Mouse (Mus musculus): ENCODE measurements at regions not wholly inside any gene's neighbourhood (a gene's known extent, or its start where the extent isn't known, plus 50 kb on each side); places are given as distances from the start of the nearest gene placed in this dataset.
"Not testable (repeated sequence)": the region's sequence is repeated elsewhere in the genome, so short reads cannot be mapped to it uniquely, and the experiment has no call there.

DNA sequence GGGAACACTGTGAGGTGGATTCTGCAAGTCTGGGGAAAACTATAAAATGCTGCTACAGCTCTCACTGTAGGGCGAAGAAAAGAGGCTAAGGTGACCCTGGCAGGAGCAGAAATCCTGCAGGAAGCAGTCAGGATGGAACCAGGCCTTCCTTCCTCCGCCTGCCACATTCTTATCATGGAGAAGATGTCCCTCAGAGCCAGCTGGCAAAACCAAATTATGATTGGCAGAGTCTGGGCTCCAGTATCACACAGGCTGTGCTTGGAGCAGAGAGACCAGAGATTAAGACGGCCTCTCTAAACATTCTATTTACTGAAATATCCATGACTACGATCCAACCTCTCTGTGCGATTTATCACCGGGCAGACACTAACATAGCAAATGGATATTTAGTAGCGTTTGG, 92.2 kb upstream of the Max start:
- no peak for DNase-seq

DNA sequence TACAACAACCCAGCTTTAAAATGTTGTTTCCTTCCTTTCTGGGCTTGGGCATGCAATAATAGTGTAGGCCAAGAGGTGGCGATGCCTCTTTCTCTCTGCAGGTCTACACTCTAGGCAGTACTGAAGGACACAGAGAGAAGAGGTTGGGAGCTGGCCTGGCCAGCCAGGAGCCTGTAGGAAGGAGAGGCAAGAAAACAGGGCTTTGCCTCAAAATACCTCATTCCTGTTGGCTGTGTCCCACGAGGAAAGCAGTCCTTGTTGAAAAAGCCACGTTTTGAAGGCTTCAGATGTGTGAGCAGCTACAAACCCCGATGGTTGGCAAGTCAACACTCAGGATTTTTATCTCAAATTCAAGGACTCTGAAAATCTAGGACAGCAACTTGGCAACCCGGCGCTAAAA, 90.9 kb upstream of the Max start:
- DNase-seq, result peak; percentile 49

DNA sequence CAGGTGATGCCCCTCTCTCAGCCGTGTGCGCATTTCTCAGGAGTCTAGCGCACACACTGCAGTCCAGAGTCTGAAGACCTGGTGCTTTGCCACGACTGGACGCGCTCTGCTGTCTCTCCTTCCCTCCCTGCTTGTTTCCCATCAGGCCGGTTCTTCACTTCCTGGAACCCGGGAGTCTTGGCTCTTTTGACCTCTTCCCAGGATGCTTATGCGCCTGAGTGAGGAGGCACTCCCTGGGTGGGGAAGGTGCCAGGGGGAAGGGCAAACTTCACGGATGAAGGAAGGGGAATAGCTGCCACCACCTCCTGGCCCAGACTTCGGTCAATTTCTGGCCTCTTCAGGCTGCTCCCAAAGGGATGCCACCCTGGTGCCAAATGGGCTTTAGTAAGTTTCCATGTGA, 86.4 kb upstream of the Max start:
- DNase-seq, result no peak

GRCm38 (mm10) chr12:77047273-77047672, 85.3 kb upstream of the Max start:
- no peak for DNase-seq

DNA sequence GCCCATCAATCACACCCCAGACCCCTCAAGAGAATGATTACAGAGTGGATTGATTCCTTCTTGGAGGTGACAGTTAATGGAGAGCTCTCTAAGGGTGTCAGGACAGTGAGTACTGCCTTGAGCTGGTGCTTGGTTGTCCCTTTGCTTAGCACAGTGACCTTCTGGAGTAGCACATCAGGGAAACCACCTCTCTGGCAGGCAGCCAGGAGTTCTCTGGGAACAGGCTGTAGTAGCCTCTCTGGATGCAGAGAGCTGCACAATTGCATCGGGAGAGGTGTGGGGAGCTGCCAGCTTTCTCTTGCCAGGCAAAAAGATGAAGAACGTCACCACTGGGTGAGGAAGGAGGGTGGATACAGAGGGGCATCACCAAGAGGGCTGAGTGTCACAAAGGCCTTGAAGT, 84.0 kb upstream of the Max start:
- no peak for DNase-seq

DNA sequence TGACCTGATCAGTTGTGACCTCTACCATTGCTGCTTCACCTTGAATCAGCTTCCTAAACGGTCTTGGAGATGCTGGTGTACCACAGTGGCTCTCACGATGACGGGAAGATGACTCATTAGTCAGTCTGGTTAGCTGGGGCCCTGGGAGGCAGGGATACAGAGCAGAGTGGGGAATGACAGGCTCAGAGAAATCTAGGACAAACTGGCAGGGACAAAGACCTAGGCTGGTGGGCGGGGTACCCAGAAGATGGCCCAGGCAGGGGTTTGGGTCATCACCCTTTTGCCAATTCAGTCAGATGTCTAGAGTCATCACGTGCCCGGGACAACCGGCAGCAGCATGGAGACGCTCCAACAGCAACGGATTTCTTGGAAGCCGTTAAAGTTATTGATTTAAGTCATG, 83.4 kb upstream of the Max start:
- no peak for DNase-seq

- no peak for DNase-seq
Measured at GRCm38 (mm10) chr12:77042356-77042755, 80.4 kb upstream of the Max start.

- DNase-seq, result peak; percentile 60
Measured at GRCm38 (mm10) chr12:77041141-77041540, 79.1 kb upstream of the Max start.

DNA sequence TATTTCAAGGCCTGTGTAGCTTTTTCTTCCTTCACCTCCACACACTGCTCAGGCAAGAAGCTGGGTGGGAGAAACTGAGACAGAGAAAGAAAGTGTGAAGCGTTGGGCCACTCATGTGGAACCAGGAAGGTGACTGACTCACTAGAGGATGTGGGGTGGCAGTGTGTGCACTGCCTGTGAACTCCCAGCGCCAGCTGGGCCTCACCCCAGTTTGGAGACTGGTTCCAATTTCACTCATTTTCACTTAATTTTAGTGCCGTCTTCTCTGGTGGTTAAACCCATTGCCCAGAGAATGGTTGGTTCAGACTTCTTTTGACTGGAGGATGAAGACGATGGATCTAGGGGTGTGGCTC, 77.9 kb upstream of the Max start:
- no peak for DNase-seq

DNA sequence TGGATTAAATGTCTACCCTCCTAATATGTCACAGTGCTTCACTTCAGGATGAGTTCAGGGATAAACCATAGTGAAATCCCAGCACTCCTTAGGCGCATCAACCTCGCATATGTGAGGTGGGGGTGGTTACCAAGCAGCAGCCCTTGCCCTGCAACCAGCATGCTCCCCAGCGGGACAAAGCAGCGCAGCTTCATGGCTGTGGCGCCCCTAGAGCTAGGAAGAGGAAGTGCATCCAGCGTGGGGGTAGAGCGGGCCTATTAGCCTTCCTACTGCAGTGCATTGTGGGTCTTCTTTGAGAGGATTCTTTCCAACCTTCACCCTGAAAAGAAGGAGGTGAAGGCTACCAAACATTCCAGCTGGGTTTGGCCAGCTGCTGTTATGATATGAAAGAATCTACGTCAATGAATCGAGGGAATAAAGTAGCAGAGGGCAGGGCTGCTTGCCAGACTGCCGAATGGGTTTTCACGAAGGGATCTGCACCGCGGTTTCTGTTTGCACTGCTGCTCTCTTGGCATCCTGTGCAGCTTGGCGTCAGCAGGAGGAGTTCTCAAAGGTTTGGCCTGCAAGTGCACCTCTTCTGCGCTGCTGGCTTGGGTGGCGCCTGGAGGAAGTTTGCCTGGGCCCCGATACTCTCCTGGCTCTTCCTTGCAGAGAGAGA, 77.4 kb upstream of the Max start:
- no peak for DNase-seq

GRCm38 (mm10) chr12:77035676-77036075, 73.7 kb upstream of the Max start:
- DNase-seq, result no peak

DNA sequence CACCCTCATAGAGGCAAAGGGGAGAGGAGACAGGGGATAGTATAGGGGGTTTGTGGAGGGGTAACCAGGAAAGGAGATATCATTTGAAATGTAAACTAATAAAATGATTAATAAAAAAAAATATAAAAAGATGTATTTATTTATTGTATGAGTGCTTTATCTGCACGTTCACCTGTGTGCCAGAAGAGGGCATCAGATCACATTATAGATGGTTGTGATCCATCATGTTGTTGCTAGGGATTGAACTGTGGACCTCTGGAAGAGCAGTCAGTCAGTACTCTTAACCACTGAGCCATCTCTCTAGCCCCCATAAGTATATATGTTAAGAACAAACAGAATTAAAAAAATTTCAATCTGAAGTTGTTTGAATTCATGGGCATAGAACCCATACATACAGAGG, 69.4 kb upstream of the Max start:
- no peak for DNase-seq

DNA sequence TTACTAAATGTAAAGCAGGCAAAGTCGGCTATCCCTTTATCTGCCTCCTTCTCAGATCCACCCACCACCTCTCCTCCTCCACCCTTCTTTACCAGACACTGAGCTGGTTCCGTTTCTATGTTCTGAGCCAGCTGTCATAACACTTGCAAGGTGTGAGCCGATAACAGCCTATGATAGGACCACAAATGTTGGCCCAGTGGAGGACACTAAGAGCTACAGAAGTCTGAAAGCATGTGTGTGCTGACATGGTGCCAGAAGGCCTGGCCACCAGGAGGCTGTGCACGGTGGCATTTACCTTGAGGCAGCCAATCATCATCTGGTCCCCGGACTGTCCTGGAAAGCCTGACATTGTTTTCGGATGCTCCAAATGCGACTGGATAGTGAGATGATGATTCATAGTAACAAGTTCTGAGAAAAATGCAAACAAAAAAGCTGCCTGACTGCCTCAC, 63.5 kb upstream of the Max start:
- no peak for DNase-seq

GRCm38 (mm10) chr12:77022538-77022937, 60.5 kb upstream of the Max start:
- DNase-seq, result no peak

DNA sequence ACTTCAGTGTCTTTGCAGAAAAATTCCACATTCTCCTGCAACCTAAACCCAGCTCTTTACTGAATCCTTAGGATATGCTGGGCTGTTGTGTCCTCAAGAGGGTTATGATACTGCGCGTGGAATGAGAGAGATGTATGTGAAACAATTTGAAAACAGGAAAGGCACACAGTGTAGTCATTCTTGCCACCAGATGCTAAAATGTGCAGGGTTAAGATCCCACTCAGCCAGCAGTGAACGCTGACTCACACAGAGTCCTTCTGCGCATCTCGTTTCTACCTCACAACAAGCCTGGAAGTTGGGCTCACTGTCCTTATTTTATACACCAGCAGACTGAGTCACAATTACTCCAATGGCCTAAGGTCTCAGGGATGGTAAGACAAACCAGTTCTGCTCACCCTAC, 59.9 kb upstream of the Max start:
- DNase-seq, result no peak

- no peak for DNase-seq
Measured at GRCm38 (mm10) chr12:77019708-77020511, 57.9 kb upstream of the Max start.

GRCm38 (mm10) chr12:77019148-77019547, 57.1 kb upstream of the Max start:
- DNase-seq, result not testable (repeated sequence)

- DNase-seq, result no peak
Measured at GRCm38 (mm10) chr12:77018373-77018772, 56.4 kb upstream of the Max start.

DNA sequence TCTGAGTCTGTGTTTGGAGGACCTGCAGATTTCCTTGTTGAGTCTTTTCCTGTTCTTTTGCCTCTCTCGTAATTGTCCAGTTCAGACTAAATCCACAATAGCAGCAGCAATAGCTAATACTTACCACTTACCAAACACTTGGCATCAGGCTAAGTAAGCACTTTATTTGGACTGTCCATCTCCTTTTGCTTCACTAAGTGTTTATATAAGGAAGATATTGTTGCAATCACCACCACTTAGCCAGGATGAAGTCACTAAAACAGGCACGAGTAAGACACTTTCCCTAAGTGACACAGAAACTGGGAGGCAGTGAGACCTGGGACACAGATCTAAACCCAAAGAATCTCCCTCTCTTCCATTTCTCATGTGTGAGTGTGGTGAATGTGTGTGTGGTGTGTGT, 52.9 kb upstream of the Max start:
- no peak for DNase-seq
